Mouse (Mus musculus): ENCODE measurements around the gene Srsf2. TPM values are rescaled to one million over a fixed set of nuclear protein-coding genes. Genes with fewer than 3 reads are reported as not detected.
A peak's percentile ranks its signal among the peaks of the same experiment; 100 is the strongest.

Gene Srsf2
- polyA plus RNA-seq, 1 experiment from 2014 or later: 1,163 TPM

DNA sequence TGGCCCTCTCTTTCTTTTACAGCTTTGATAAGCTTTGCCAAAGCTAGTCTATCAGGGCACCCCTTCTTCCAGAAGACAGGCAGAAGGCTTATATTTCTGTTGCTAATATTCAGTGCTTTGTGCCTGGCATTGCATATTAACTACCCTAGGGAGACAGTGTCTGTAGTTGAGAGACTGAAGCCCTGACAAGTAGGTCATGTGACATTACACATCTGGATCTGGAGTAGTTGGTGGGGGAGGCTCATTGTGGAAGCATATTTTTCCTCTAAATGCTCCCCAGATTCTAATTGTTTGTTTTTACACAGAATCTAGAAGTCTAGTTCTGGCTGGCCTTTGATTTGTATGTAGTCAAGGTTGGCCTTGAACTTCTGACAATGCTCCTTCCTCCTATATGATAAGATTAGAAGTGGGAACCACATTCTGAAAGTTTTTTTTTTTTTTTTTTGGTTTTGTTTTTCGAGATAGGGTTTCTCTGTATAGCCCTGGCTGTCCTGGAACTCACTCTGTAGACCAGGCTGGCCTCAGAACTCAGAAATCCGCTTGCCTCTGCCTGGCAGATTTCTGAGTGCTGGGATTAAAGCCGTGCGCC is 6.2 kb downstream of the Srsf2 start:
- ATAC-seq (replicated peaks; ENCODE audit: insufficient number of reproducible peaks, low FRiP score, low TSS enrichment, low read depth): no peak
- no peak overlapping the region for H3K4me2 ChIP-seq (ENCODE audit: low read depth, low read length)
- DNase-seq (ENCODE audit: low spot score): no peak
- H3K27ac ChIP-seq (replicated peaks; ENCODE audit: low read depth, low read length): no peak overlapping the region
- no peak overlapping the region for H3K4me3 ChIP-seq (ENCODE audit: low read depth, low read length)
- no peaks in the 10 kb centered on the region for H3K27me3 ChIP-seq (ENCODE audit: control insufficient read depth, insufficient read depth, low read length)
- WGBS: 84% methylated on average over 4 of the region's 4 CpGs
- peaks cover 3% of the 10 kb centered on the region for H3K36me3 ChIP-seq (replicated peaks; ENCODE audit: control insufficient read depth, insufficient read depth, low read depth, low read length)
- H3K4me1 ChIP-seq (ENCODE audit: control insufficient read depth, insufficient read depth, low read length): no peaks in the 10 kb centered on the region; the same call in 1 of the 2 replicates
- H3K9me3 ChIP-seq (replicated peaks; ENCODE audit: control insufficient read depth, low read length): no peaks in the 10 kb centered on the region
- no peak overlapping the region for H3K9ac ChIP-seq (replicated peaks; ENCODE audit: low read length)

DNA sequence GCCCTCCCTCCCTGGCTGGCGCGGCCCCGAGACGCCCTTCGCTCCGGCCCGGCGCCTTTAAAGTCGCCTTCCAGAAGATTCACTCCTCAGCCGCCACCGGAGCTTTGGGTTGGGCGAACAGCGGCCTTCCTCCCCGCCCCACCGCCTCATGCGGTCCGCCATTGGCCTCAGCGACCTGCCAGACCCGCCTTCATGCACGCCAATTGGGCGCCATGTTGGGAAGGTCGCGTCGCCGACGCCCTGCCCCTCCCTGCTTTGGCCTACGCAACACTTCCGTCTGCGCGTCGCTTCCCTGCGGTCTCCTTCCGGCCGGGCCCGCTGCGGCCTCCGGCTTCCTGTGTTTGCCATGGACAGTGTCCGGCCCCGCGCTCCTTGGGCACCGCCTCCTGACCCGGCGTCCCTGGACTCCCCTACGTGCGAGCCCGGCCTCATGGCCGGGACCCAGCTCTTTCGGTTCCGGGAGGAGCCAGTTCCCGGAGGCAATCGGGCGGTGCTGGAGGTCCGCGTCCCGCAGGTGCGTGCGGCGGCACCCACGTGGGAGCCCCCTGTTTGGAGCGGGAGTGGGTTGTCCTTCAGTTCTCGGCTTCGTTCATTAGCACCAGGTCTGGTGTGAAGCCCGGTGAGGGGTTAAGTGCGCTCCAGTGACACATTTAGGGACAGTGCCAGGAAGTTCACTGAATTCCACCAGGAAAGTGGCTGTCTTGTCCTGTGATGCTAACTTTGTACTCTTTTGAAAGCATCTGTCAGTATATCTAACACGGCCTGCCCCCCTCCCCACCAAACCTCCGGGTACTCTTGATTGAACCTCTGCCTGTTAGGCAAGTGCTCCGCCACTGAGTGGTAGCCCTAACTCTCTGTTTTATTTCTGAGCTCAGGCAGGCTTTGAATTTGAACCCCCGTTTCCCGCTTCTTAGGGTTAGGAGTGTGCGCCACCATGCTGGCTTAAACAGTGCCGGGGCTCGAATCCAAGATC is 9.3 kb downstream of the Srsf2 start, which contains the start of the genes Mettl23 and Jmjd6:
Gene Mettl23 (plus strand): TSS at position 18 of the 973 bp plus-strand sequence.
Gene Jmjd6 (minus strand): TSS at position 189 of the 973 bp plus-strand sequence.
- Histone ChIP-seq H3K4me2 (ENCODE audit: low read depth, low read length) (peak within 1 kb of the TSS; percentile 84), H3K27me3 (ENCODE audit: control insufficient read depth, insufficient read depth, low read length) (no peaks in the 10 kb centered on the region), H3K9me3 (replicated peaks; ENCODE audit: control insufficient read depth, low read length) (no peaks in the 10 kb centered on the region), H3K27ac (replicated peaks; ENCODE audit: low read depth, low read length) (peak within 1 kb of the TSS; percentile 96), H3K9ac (replicated peaks; ENCODE audit: low read length) (peak within 1 kb of the TSS; percentile 89), H3K4me3 (ENCODE audit: low read depth, low read length) (peak within 1 kb of the TSS; percentile 83), H3K4me1 (ENCODE audit: control insufficient read depth, insufficient read depth, low read length) (no peaks in the 10 kb centered on the region; the same call in none of the 2 replicates), H3K36me3 (replicated peaks; ENCODE audit: control insufficient read depth, insufficient read depth, low read depth, low read length) (no peaks in the 10 kb centered on the region; the same call in 1 of the 2 replicates)
- peak; percentile 93 for ATAC-seq (replicated peaks; ENCODE audit: insufficient number of reproducible peaks, low FRiP score, low TSS enrichment, low read depth)
- DNase-seq (ENCODE audit: low spot score): peak; percentile 97
- under 1% methylated on average over 65 of the region's 72 CpGs for whole genome bisulfite sequencing

DNA sequence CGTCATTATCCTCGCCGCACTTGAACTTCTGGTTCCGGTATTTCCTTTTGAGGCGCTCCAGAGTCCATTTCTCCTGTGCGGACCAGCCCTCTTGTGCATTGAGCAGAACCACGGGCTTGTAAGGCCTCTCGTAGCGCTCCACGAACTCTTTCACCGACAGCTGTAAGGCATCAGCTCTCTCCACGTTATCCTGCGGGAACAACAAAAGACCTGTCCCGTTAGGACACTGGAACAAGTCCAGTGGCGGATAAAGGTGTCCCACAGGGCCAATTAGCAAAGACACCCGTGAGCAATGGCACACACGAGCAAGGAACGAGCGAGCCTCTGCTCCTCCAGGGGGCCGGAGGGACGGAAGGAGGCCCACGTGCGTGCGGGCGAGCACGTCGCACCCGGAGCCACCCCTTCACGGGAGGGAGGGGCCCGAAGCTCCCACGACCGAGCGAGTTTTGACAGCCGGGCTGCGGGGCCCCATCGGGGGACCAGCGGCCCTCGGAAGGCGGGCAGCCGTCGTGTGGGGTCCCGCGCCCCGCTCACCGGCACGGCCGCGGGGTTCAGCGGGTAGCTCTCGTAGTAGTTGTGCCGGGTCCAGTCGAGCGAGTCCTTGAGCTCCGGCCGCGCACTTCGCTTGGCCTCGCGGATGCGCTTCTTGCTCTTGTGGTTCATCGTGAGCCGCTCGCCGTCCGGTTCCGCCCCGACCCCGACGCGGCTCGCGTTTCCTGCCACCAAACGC is 10.2 kb downstream of the Srsf2 start:
- Histone ChIP-seq H3K27ac (replicated peaks; ENCODE audit: low read depth, low read length) (peak overlapping the region; percentile 96), H3K27me3 (ENCODE audit: control insufficient read depth, insufficient read depth, low read length) (no peaks in the 10 kb centered on the region), H3K4me2 (ENCODE audit: low read depth, low read length) (peak overlapping the region; percentile 84), H3K36me3 (replicated peaks; ENCODE audit: control insufficient read depth, insufficient read depth, low read depth, low read length) (no peaks in the 10 kb centered on the region; the same call in 1 of the 2 replicates), H3K4me1 (ENCODE audit: control insufficient read depth, insufficient read depth, low read length) (no peaks in the 10 kb centered on the region; the same call in none of the 2 replicates), H3K4me3 (ENCODE audit: low read depth, low read length) (peak overlapping the region; percentile 83), H3K9ac (replicated peaks; ENCODE audit: low read length) (peak overlapping the region; percentile 89), H3K9me3 (replicated peaks; ENCODE audit: control insufficient read depth, low read length) (no peaks in the 10 kb centered on the region)
- whole genome bisulfite sequencing: under 1% methylated on average over 71 of the region's 73 CpGs
- ATAC-seq (replicated peaks; ENCODE audit: insufficient number of reproducible peaks, low FRiP score, low TSS enrichment, low read depth): peak; percentile 49
- DNase-seq (ENCODE audit: low spot score): peak; percentile 70

DNA sequence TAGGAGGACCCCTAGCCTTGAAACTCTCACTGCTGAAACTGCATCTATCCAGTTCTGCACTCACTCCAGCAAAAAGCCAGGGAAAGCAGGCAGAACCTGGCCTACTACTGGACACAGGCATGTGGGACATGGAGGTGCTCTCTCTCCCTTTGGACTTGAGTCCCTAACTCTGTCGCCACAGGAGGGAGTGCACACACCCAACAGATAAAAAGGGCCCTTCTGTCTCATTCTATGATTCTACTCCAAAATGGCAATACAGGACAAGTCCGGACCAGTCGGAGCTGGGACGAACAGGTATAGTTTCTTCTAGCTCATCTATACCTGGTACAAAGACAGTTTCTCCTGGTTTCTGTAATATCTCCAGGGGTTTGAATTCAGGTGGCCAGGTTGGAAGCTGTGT is 12.1 kb downstream of the Srsf2 start:
- 87% methylated on average over 4 of the region's 4 CpGs for WGBS
- H3K27ac ChIP-seq (replicated peaks; ENCODE audit: low read depth, low read length): no peak overlapping the region
- H3K4me2 ChIP-seq (ENCODE audit: low read depth, low read length): 0 out of 2 replicates have a peak overlapping the region, but pooled peaks have one; percentile 10
- H3K4me1 ChIP-seq (ENCODE audit: control insufficient read depth, insufficient read depth, low read length): no peaks in the 10 kb centered on the region; the same call in none of the 2 replicates
- no peak overlapping the region for H3K9ac ChIP-seq (replicated peaks; ENCODE audit: low read length)
- no peak overlapping the region for H3K4me3 ChIP-seq (ENCODE audit: low read depth, low read length)
- no peaks in the 10 kb centered on the region for H3K9me3 ChIP-seq (replicated peaks; ENCODE audit: control insufficient read depth, low read length)
- H3K36me3 ChIP-seq (replicated peaks; ENCODE audit: control insufficient read depth, insufficient read depth, low read depth, low read length): peaks cover 11% of the 10 kb centered on the region
- ATAC-seq (replicated peaks; ENCODE audit: insufficient number of reproducible peaks, low FRiP score, low TSS enrichment, low read depth): no peak
- no peaks in the 10 kb centered on the region for H3K27me3 ChIP-seq (ENCODE audit: control insufficient read depth, insufficient read depth, low read length)
- DNase-seq (ENCODE audit: low spot score): no peak

DNA sequence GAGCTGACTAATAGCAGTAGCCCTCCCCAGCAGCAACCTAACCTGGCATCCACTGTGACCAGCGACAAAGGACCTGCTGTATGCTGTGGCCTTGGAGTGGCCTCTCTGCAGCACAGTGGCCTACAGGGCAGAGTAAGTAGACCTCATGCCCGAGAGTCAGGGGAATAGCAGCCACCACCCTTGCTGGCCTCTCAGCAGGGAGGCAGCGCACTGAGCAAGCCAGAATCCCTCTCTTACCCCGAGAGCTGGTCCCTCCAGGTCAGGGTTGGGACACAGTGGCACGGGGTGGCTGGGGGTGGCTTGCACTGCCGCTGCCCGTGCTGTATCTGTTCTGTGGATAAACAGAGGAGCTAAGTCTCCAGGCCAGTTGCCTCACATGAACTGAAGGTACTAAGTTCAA is 13.3 kb downstream of the Srsf2 start:
- H3K36me3 ChIP-seq (replicated peaks; ENCODE audit: control insufficient read depth, insufficient read depth, low read depth, low read length): peaks cover 11% of the 10 kb centered on the region
- no peak overlapping the region for H3K27ac ChIP-seq (replicated peaks; ENCODE audit: low read depth, low read length)
- H3K9me3 ChIP-seq (replicated peaks; ENCODE audit: control insufficient read depth, low read length): no peaks in the 10 kb centered on the region
- no peaks in the 10 kb centered on the region for H3K27me3 ChIP-seq (ENCODE audit: control insufficient read depth, insufficient read depth, low read length)
- 76% methylated on average over 7 of the region's 7 CpGs for WGBS
- DNase-seq (ENCODE audit: low spot score) (no peak), ATAC-seq (replicated peaks; ENCODE audit: insufficient number of reproducible peaks, low FRiP score, low TSS enrichment, low read depth) (no peak)
- H3K4me3 ChIP-seq (ENCODE audit: low read depth, low read length): no peak overlapping the region
- H3K9ac ChIP-seq (replicated peaks; ENCODE audit: low read length): no peak overlapping the region
- no peak overlapping the region for H3K4me2 ChIP-seq (ENCODE audit: low read depth, low read length)
- no peaks in the 10 kb centered on the region; the same call in none of the 2 replicates for H3K4me1 ChIP-seq (ENCODE audit: control insufficient read depth, insufficient read depth, low read length)

DNA sequence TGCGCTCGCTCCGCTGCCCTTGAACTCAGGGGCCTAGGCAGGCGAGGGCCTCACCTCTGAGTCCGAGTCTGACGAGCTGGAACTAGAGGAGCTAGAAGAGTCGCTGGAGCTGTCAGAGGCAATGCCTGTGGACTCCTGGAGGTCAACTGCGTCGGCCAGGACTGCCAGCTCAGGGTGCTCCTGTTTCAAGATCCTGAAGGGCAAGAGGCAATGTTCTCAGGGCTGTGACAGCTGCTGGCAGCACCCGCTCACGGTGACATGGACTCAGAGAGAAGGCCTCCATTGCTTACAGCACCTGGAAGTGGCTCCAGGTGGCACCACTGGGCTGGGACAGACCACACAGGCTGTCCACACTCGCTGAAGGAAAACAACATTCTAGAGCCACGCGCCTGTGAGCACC is 14.0 kb downstream of the Srsf2 start:
- Histone ChIP-seq H3K4me3 (ENCODE audit: low read depth, low read length) (no peak overlapping the region), H3K36me3 (replicated peaks; ENCODE audit: control insufficient read depth, insufficient read depth, low read depth, low read length) (peaks cover 14% of the 10 kb centered on the region), H3K4me2 (ENCODE audit: low read depth, low read length) (no peak overlapping the region), H3K9me3 (replicated peaks; ENCODE audit: control insufficient read depth, low read length) (no peaks in the 10 kb centered on the region), H3K9ac (replicated peaks; ENCODE audit: low read length) (no peak overlapping the region), H3K4me1 (ENCODE audit: control insufficient read depth, insufficient read depth, low read length) (no peaks in the 10 kb centered on the region; the same call in 1 of the 2 replicates), H3K27ac (replicated peaks; ENCODE audit: low read depth, low read length) (no peak overlapping the region), H3K27me3 (ENCODE audit: control insufficient read depth, insufficient read depth, low read length) (no peaks in the 10 kb centered on the region)
- DNase-seq (ENCODE audit: low spot score): no peak
- no peak for ATAC-seq (replicated peaks; ENCODE audit: insufficient number of reproducible peaks, low FRiP score, low TSS enrichment, low read depth)
- 87% methylated on average over 14 of the region's 14 CpGs for WGBS

DNA sequence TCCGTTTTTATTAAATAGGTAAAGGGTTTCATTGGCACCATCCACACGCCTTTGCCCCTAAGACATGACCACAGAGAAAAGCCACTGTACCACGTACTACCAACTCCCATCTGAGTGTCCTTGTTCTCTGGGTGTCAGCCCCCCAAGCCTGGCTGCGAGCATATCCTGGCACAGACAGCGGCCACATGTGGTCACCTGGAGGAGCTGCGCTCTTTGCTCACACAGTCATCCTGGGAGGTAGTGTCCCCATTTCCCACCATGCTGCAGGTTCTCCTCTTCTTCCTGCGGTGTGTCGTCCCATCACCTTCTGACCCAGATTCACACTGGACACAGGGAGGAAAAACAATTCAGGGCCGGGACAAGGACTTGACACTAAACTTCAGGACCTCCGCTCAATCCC is 15.5 kb downstream of the Srsf2 start:
- 94% methylated on average over 10 of the region's 10 CpGs for WGBS
- Histone ChIP-seq H3K4me3 (ENCODE audit: low read depth, low read length) (no peak overlapping the region), H3K27ac (replicated peaks; ENCODE audit: low read depth, low read length) (no peak overlapping the region), H3K4me1 (ENCODE audit: control insufficient read depth, insufficient read depth, low read length) (no peaks in the 10 kb centered on the region; the same call in 1 of the 2 replicates), H3K9me3 (replicated peaks; ENCODE audit: control insufficient read depth, low read length) (no peaks in the 10 kb centered on the region), H3K36me3 (replicated peaks; ENCODE audit: control insufficient read depth, insufficient read depth, low read depth, low read length) (peaks cover 14% of the 10 kb centered on the region), H3K4me2 (ENCODE audit: low read depth, low read length) (no peak overlapping the region), H3K9ac (replicated peaks; ENCODE audit: low read length) (no peak overlapping the region), H3K27me3 (ENCODE audit: control insufficient read depth, insufficient read depth, low read length) (no peaks in the 10 kb centered on the region)
- DNase-seq (ENCODE audit: low spot score) (no peak), ATAC-seq (replicated peaks; ENCODE audit: insufficient number of reproducible peaks, low FRiP score, low TSS enrichment, low read depth) (no peak)

Data from embryonic facial prominence, embryonic 11.5 days (tissue).